Mouse (Mus musculus): ENCODE results near the gene Wdr6. TPM values are rescaled to one million over a fixed set of nuclear protein-coding genes. Genes with fewer than 3 reads are reported as not detected.

Wdr6 gene
- polyA plus RNA-seq, 1 experiment from 2014 or later: 105 TPM

- no peak overlapping the region for H3K27ac ChIP-seq
- H3K36me3 ChIP-seq: peaks cover 94% of the 10 kb centered on the region
- H3K9me3 ChIP-seq: no peaks in the 10 kb centered on the region
- no peak for DNase-seq (ENCODE audit: low spot score)
- H3K4me3 ChIP-seq: no peak overlapping the region
- H3K27me3 ChIP-seq (ENCODE audit: insufficient read depth, poor library complexity, severe bottlenecking): no peaks in the 10 kb centered on the region
- no peaks in the 10 kb centered on the region for H3K4me1 ChIP-seq
Measured at GRCm38 (mm10) chr9:108540846-108541245, 37.7 kb downstream of the Wdr6 start.

- Histone ChIP-seq H3K36me3 (peaks cover 89% of the 10 kb centered on the region), H3K9me3 (no peaks in the 10 kb centered on the region), H3K27ac (no peak overlapping the region), H3K27me3 (ENCODE audit: insufficient read depth, poor library complexity, severe bottlenecking) (no peaks in the 10 kb centered on the region), H3K4me1 (no peaks in the 10 kb centered on the region), H3K4me3 (no peak overlapping the region)
- no peak for DNase-seq (ENCODE audit: low spot score)
- WGBS: 96% methylated on average over 1 of the region's 1 CpGs
Measured at GRCm38 (mm10) chr9:108531496-108531895, 47.0 kb downstream of the Wdr6 start.

GRCm38 (mm10) chr9:108530954-108531353, 47.6 kb downstream of the Wdr6 start:
- H3K4me1 ChIP-seq: no peaks in the 10 kb centered on the region
- WGBS: 88% methylated on average over 1 of the region's 1 CpGs
- no peaks in the 10 kb centered on the region for H3K9me3 ChIP-seq

GRCm38 (mm10) chr9:108525400-108525799, 53.1 kb downstream of the Wdr6 start:
- WGBS: 84% methylated on average over 3 of the region's 3 CpGs
- Histone ChIP-seq H3K4me3 (no peak overlapping the region), H3K27me3 (ENCODE audit: insufficient read depth, poor library complexity, severe bottlenecking) (no peaks in the 10 kb centered on the region), H3K36me3 (peaks cover 45% of the 10 kb centered on the region), H3K9me3 (no peaks in the 10 kb centered on the region), H3K4me1 (no peaks in the 10 kb centered on the region), H3K27ac (no peak overlapping the region)
- DNase-seq (ENCODE audit: low spot score): no peak

More at GRCm38 (mm10) chr9:108530954-108531353, 47.6 kb downstream of the Wdr6 start:
- DNase-seq (ENCODE audit: low spot score): no peak
- H3K27ac ChIP-seq: no peak overlapping the region
- peaks cover 83% of the 10 kb centered on the region for H3K36me3 ChIP-seq
- no peak overlapping the region for H3K4me3 ChIP-seq
- no peaks in the 10 kb centered on the region for H3K27me3 ChIP-seq (ENCODE audit: insufficient read depth, poor library complexity, severe bottlenecking)

- no peak overlapping the region for H3K27ac ChIP-seq
- no peak for DNase-seq (ENCODE audit: low spot score)
- H3K27me3 ChIP-seq (ENCODE audit: insufficient read depth, poor library complexity, severe bottlenecking): no peaks in the 10 kb centered on the region
- no peaks in the 10 kb centered on the region for H3K9me3 ChIP-seq
- WGBS: 94% methylated on average over 4 of the region's 4 CpGs
- peaks cover 33% of the 10 kb centered on the region for H3K36me3 ChIP-seq
- H3K4me3 ChIP-seq: no peak overlapping the region
- H3K4me1 ChIP-seq: peaks cover 8% of the 10 kb centered on the region; the same call in 1 of the 2 replicates
Measured at GRCm38 (mm10) chr9:108523341-108523740, 55.2 kb downstream of the Wdr6 start.

MicroRNAs encoded within 50 kb of the gene (microRNA counts, 519-probe panel; counts per million panel counts)
- microRNA mmu-miR-191 (5,355 counts per million, percentile 47 among the panel's probes with 10 or more counts), microRNA mmu-miR-425 (4,397 counts per million, percentile 27 among the panel's probes with 10 or more counts)

Small RNAs within 50 kb of the gene (microRNA-seq; reads per million reads assigned to microRNA genes)
- gene Gm24083 (not detected), gene Mir191 (not detected), gene Mir425 (2,792 reads per million, percentile 86 among the genes with 10 or more reads in this experiment)

Other genes starting within 250 kb of the Wdr6 start
- gene Gpx1, start 239.8 kb downstream of the Wdr6 start, polyA plus RNA-seq (2016; fragmentation: Nextera tagmentation; extraction: Ambion mirVana): 1,031 and 1,079 TPM in 2 replicates
- 114 and 122 TPM in 2 replicates for gene Usp4, start 230.9 kb downstream of the Wdr6 start, polyA plus RNA-seq (2016; fragmentation: Nextera tagmentation; extraction: Ambion mirVana)
- gene 1700102P08Rik, start 185.9 kb downstream of the Wdr6 start, polyA plus RNA-seq (2016; fragmentation: Nextera tagmentation; extraction: Ambion mirVana): 0.34 TPM in 2 replicates
- gene Ccdc36, start 150.3 kb downstream of the Wdr6 start, polyA plus RNA-seq (2016; fragmentation: Nextera tagmentation; extraction: Ambion mirVana): 1.1 and 1.5 TPM in 2 replicates
- not detected in 2 replicates for gene BC048562, start 142.3 kb downstream of the Wdr6 start, polyA plus RNA-seq (2016; fragmentation: Nextera tagmentation; extraction: Ambion mirVana)
- gene Ccdc71, start 118.2 kb downstream of the Wdr6 start, polyA plus RNA-seq (2016; fragmentation: Nextera tagmentation; extraction: Ambion mirVana): 46.6 and 61.1 TPM in 2 replicates
- gene Klhdc8b, start 117.2 kb downstream of the Wdr6 start, polyA plus RNA-seq (2016; fragmentation: Nextera tagmentation; extraction: Ambion mirVana): 86.8 and 106 TPM in 2 replicates
- 46.3 and 57.4 TPM in 2 replicates for gene Lamb2, start 99.0 kb downstream of the Wdr6 start, polyA plus RNA-seq (2016; fragmentation: Nextera tagmentation; extraction: Ambion mirVana)
- 78.6 and 84.1 TPM in 2 replicates for gene Usp19, start 88.1 kb downstream of the Wdr6 start, polyA plus RNA-seq (2016; fragmentation: Nextera tagmentation; extraction: Ambion mirVana)
- 83.2 and 95.8 TPM in 2 replicates for gene Qars, start 71.0 kb downstream of the Wdr6 start, polyA plus RNA-seq (2016; fragmentation: Nextera tagmentation; extraction: Ambion mirVana)
- gene Qrich1, start 61.9 kb downstream of the Wdr6 start, polyA plus RNA-seq (2016; fragmentation: Nextera tagmentation; extraction: Ambion mirVana): 117 and 129 TPM in 2 replicates
- 155 and 194 TPM in 2 replicates for gene Impdh2, start 18.5 kb downstream of the Wdr6 start, polyA plus RNA-seq (2016; fragmentation: Nextera tagmentation; extraction: Ambion mirVana)
- 50.5 and 58.6 TPM in 2 replicates for gene Ndufaf3, start 11.3 kb downstream of the Wdr6 start, polyA plus RNA-seq (2016; fragmentation: Nextera tagmentation; extraction: Ambion mirVana)
- gene Dalrd3, start 8.9 kb downstream of the Wdr6 start, polyA plus RNA-seq (2016; fragmentation: Nextera tagmentation; extraction: Ambion mirVana): 106 and 122 TPM in 2 replicates
- 13.2 and 20.6 TPM in 2 replicates for gene P4htm, start 18.9 kb upstream of the Wdr6 start, polyA plus RNA-seq (2016; fragmentation: Nextera tagmentation; extraction: Ambion mirVana)
- gene Arih2, start 70.6 kb upstream of the Wdr6 start, polyA plus RNA-seq (2016; fragmentation: Nextera tagmentation; extraction: Ambion mirVana): 50.3 and 52.0 TPM in 2 replicates
- gene Slc25a20, start 83.3 kb upstream of the Wdr6 start, polyA plus RNA-seq (2016; fragmentation: Nextera tagmentation; extraction: Ambion mirVana): 53.0 and 53.7 TPM in 2 replicates
- gene Prkar2a, start 110.6 kb upstream of the Wdr6 start, polyA plus RNA-seq (2016; fragmentation: Nextera tagmentation; extraction: Ambion mirVana): 26.5 and 29.1 TPM in 2 replicates
- 48.1 and 63.9 TPM in 2 replicates for gene Ip6k2, start 205.1 kb upstream of the Wdr6 start, polyA plus RNA-seq (2016; fragmentation: Nextera tagmentation; extraction: Ambion mirVana)
- gene Nckipsd, start 229.6 kb upstream of the Wdr6 start, polyA plus RNA-seq (2016; fragmentation: Nextera tagmentation; extraction: Ambion mirVana): 9.2 and 10.8 TPM in 2 replicates
- gene Celsr3, start 247.6 kb upstream of the Wdr6 start, polyA plus RNA-seq (2016; fragmentation: Nextera tagmentation; extraction: Ambion mirVana): 0.13 and 0.26 TPM in 2 replicates

Data from heart, embryonic 10.5 days (tissue).